Mouse (Mus musculus): ENCODE results near the gene Snx25.

Snx25 gene

DNA sequence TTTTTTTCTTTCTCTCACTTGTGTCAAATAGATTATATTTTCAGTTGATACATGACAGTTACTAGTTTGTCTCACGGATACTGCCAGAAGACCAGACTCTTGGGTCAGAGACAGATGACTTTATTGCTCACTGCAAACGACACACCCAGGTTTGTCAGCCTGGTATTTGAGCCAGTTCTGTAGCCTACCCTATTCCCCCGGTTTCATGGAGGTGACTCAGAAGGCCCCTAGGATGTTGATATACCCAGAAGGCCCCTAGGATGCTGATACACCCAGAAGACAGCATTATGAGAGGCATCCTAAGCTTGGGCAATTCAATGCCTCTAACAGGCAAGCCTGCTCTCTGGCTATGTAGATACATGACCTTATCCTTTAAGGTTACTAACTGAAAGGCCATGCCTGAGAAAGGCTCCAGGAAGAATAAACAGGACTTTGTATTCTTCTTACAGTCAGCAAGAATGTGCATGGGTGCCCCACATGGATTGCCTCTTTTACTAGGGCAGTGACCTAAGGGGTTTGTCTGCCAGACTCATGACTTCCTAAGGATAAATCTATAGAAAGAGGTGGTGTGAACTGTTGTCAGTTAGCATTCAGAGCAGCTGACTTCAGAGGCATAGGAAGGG, 144.8 kb downstream of the Snx25 start:
- DNase-seq, result no peak

- DNase-seq, result no peak
These were observed 146.4 kb downstream of the Snx25 start, which contains the start of gene Ankrd37 for GRCm38 (mm10) chr8:46005596-46005995. TSS of gene Ankrd37 (minus strand) at chr8:46005707.

- peak; percentile 100 for DNase-seq
These were observed 151.9 kb downstream of the Snx25 start for GRCm38 (mm10) chr8:45999784-46000705.

DNA sequence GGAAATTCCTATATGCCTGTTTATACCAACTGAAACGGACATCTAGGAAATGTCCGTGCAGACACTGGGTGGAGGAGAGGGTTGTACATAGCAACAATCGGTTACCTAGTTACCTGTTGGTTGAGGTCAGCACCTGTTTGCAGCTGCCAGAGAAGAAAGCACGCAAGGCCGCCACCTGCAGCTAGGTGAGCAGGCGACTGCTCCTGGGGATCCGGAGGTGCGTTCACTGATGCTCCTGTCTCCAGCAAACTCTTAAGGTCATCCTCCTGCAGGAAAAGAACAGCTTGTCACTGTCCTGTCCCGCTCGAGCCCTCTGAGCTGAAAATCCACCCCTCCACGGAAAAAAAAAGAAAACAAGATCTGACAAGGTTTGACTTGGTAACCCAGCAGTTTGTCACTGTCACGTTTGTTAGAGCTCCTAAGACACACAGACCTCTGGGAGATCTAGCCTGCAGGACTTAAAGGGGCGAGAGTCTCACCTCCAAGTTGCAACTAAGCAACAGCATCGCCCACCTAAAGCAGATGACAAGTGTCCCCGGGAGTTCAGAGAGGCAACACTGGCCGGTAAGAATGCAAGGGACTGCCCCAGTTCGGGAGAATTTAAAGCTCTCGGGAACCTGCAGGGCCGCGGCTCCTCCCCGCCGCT, 152.7 kb downstream of the Snx25 start, which contains the start of gene Lrp2bp:
Gene Lrp2bp (plus strand): TSS at position 166 of the 646 bp plus-strand sequence.
- DNase-seq, result no peak

- DNase-seq, result no peak
These were observed 153.7 kb downstream of the Snx25 start for GRCm38 (mm10) chr8:45998228-45998627.

DNA sequence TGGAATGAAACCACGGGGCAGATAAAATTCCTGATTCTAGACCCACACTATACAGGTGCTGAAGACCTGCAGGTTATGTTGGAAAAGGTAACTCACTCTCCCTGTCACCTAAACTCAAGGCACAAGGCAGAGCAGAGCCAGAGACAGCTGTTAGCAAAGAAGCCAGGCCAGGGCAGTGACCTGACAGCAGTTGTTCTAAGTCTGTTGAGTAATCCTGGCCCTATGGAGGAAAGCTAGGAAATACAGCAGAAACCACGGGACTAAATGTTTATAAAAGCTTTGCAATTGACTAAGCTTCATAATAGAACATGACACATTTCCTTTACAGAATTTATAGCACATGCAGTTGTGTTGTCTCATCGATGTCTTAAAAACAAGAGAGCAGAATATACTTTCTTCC, 156.4 kb downstream of the Snx25 start:
- no peak for DNase-seq

DNA sequence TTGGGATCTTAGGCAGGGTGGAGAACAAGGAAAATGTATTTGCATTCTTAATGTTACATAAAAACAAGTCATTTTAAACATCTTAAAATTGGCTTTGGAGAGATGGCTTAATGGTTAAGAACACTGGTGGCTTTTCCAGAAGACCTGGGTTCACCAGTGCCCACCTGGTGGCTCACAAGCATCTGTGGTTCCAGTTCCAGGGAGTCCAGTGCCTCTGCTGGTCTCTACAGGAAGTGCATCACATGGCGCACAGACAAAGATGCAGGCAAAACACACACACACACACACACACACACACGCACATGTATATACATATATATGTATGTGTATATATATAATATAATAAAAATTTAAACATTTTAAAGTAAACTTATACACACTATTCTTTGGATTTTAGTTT, 157.8 kb downstream of the Snx25 start:
- DNase-seq, result no peak

- DNase-seq, result no peak
These were observed 161.2 kb downstream of the Snx25 start for GRCm38 (mm10) chr8:45990631-45991310.

- no peak for DNase-seq
These were observed 163.8 kb downstream of the Snx25 start for GRCm38 (mm10) chr8:45988189-45988588.

GRCm38 (mm10) chr8:45986665-45987064, 165.3 kb downstream of the Snx25 start:
- no peak for DNase-seq
